Mouse (Mus musculus) cortical plate, adult 2 months (tissue): Measurements from ENCODE around the gene Lpcat3.

ENCODE experiments used
- CTCF ChIP-seq: fragments of 200-500 bp; IDR thresholded peaks from 2 replicates; pipeline ENCODE4 v1.5.1; 2011; ENCODE audit warnings: mild to moderate bottlenecking, control low read depth, low read length; ENCODE audit not compliant: insufficient read depth; ENCODE audit errors: extremely low read depth
- POLR2A ChIP-seq: fragments of 200-500 bp; IDR thresholded peaks from 2 replicates; pipeline ENCODE4 v1.6.1; 2011; ENCODE audit warnings: mild to moderate bottlenecking, low read length, control low read depth; ENCODE audit not compliant: insufficient read depth; ENCODE audit errors: extremely low read depth

GRCm38 (mm10) chr6:124717968-124718367 lies 55.1 kb downstream of the Lpcat3 start:
- no peak for TF ChIP-seq CTCF
- TF ChIP-seq POLR2A, result no peak
